Mouse (Mus musculus) MEL (cell line): Measurements from ENCODE around the gene P2ry4.
A peak's percentile ranks its signal among the peaks of the same experiment; 100 is the strongest.

ENCODE experiments used
- CHD2 ChIP-seq: IDR thresholded peaks from 2 replicates; pipeline ENCODE4 v1.6.1; 2011; ENCODE audit warnings: low read length, improper control_type of control experiment
- CTCF ChIP-seq, 3 experiments: IDR thresholded peaks in 2 of 3; conservative IDR thresholded peaks in 1 of 3; 2 replicates each; pipeline ENCODE4 v1.5.1; 2011 to 2012; ENCODE audit warnings: low read length in 3 of 3, low read depth in 2 of 3, mild to moderate bottlenecking in 2 of 3, improper control_type of control experiment in 1 of 3, inconsistent platforms in 1 of 3, mixed read lengths in 1 of 3, moderate library complexity in 1 of 3; ENCODE audit not compliant: control insufficient read depth in 1 of 3, insufficient read depth in 1 of 3, poor library complexity in 1 of 3, severe bottlenecking in 1 of 3
- EP300 ChIP-seq, 2 experiments: IDR thresholded peaks; 2 replicates each; pipeline ENCODE4 v1.6.1; 2011; ENCODE audit warnings: improper control_type of control experiment in 2 of 2, low read length in 2 of 2, low read depth in 1 of 2, mild to moderate bottlenecking in 1 of 2
- ETS1 ChIP-seq: IDR thresholded peaks from 2 replicates; pipeline ENCODE4 v1.6.1; 2012; ENCODE audit warnings: low read depth, mild to moderate bottlenecking, inconsistent platforms, low read length, improper control_type of control experiment, moderate library complexity
- GATA1 ChIP-seq: IDR thresholded peaks from 2 replicates; pipeline ENCODE4 v1.6.1; 2011; ENCODE audit warnings: low read depth, low read length, improper control_type of control experiment
- JUND ChIP-seq: IDR thresholded peaks from 2 replicates; pipeline ENCODE4 v1.6.1; 2011; ENCODE audit warnings: low read depth, mild to moderate bottlenecking, improper control_type of control experiment, low read length
- KAT2A ChIP-seq: conservative IDR thresholded peaks from 2 replicates; pipeline ENCODE4 v1.6.1; 2012; ENCODE audit warnings: low read depth, low read length, improper control_type of control experiment, inconsistent platforms
- POLR2A ChIP-seq, 2 experiments: IDR thresholded peaks; 2 replicates each; pipeline ENCODE4 v1.6.1; 2011 to 2012; ENCODE audit warnings: low read length in 2 of 2, mild to moderate bottlenecking in 2 of 2, control low read depth in 1 of 2, improper control_type of control experiment in 1 of 2, low read depth in 1 of 2, moderate library complexity in 1 of 2; ENCODE audit not compliant: control insufficient read depth in 1 of 2, insufficient read depth in 1 of 2, poor library complexity in 1 of 2
- UBTF ChIP-seq: IDR thresholded peaks from 2 replicates; pipeline ENCODE4 v1.6.1; 2012; ENCODE audit warnings: low read depth, mild to moderate bottlenecking, inconsistent platforms, low read length, improper control_type of control experiment, moderate library complexity, borderline replicate concordance; ENCODE audit not compliant: insufficient read depth

GRCm38 (mm10) chrX:100621366-100621765 lies 26.7 kb upstream of the P2ry4 start:
- no peak for TF ChIP-seq CHD2
- TF ChIP-seq UBTF = no peak
- TF ChIP-seq EP300 (IDR thresholded peaks at IDR 0.05; ENCODE audit: low read depth in 1 of 2, low read length in 2 of 2) = no peak
- no peak for TF ChIP-seq GATA1
- TF ChIP-seq ETS1 = no peak
- no peak for TF ChIP-seq KAT2A
- no peak for TF ChIP-seq JUND
- no peak for TF ChIP-seq POLR2A (IDR thresholded peaks at IDR 0.05; ENCODE audit: control insufficient read depth in 1 of 2, insufficient read depth in 1 of 2, low read depth in 1 of 2, low read length in 2 of 2, poor library complexity in 1 of 2)
- peak in 1 of 3 experiments; percentile 9; a peak in 1 of 6 replicates for TF ChIP-seq CTCF (IDR thresholded peaks at IDR 0.05 in 2 of 3, conservative IDR thresholded peaks at IDR 0.05 in 1 of 3; ENCODE audit: control insufficient read depth in 1 of 3, insufficient read depth in 1 of 3, low read depth in 2 of 3, low read length in 3 of 3, poor library complexity in 1 of 3, severe bottlenecking in 1 of 3)
